Comparison of ENCODE assay signal across 8 mouse cellular contexts in the genomic region with DNA sequence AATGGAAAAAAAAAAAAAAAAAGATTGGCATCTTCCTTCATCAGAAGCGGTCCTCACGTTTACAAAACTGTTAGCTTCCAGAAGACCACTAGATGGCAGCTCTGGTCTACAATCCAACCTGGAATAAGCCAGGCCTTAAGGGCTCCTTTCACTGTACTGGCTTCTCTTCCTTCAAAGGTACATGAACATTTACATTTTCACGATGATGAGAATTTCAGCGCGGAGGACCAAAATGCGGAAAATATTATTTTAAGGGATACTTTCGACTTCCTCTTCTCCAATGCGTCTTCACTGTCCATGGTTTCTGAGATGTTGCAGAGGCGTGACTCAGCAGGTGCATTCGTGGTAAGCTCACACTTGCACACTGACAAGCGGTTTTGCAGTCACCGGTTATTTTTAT.
DNase-seq lines count a peak whose midpoint lies in the region; ATAC-seq lines count a peak whose summit lies in the region.

No protein-coding gene starts in this region.

- DNase-seq in A20 (ENCODE audit: low read depth, low spot score), result peak; percentile 70
- DNase-seq in ES-CJ7 (ENCODE audit: low read depth, low spot score), result peak; percentile 79
- DNase-seq in cerebellum, postnatal 10 days, result peak; percentile 75 to 82
- DNase-seq in heart, adult 9 months (ENCODE audit: low spot score in 2 of 2), result peak; percentile 20 to 46
- DNase-seq in large intestine, adult 2 months (ENCODE audit: low read depth, low spot score), result peak; percentile 29
- peak; percentile 49 for DNase-seq in lung, postnatal 25 days (ENCODE audit: low spot score)
- peak; percentile 54 for DNase-seq in retina, postnatal 7 days (ENCODE audit: low read depth, low spot score)

- no peak for ATAC-seq in erythroid progenitor cell, adult 5-6 weeks (replicated peaks; ENCODE audit: low FRiP score, poor library complexity, severe bottlenecking)

- WGBS in large intestine, adult 2 months, result 36% methylated on average over 12 of the region's 12 CpGs

Comparison
In these comparisons a context has a peak if more than half of its experiments do, and no peak if none do; other contexts are left out.
1. DNase-seq: peak in every context shown above with its lines; median percentile 79 in ES-CJ7; 78 in cerebellum, postnatal 10 days; 70 in A20; 54 in retina, postnatal 7 days; 49 in lung, postnatal 25 days; 33 in heart, adult 9 months; 29 in large intestine, adult 2 months.